Mouse (Mus musculus): ENCODE data around the gene Ccnt1.

The Ccnt1 gene

DNA sequence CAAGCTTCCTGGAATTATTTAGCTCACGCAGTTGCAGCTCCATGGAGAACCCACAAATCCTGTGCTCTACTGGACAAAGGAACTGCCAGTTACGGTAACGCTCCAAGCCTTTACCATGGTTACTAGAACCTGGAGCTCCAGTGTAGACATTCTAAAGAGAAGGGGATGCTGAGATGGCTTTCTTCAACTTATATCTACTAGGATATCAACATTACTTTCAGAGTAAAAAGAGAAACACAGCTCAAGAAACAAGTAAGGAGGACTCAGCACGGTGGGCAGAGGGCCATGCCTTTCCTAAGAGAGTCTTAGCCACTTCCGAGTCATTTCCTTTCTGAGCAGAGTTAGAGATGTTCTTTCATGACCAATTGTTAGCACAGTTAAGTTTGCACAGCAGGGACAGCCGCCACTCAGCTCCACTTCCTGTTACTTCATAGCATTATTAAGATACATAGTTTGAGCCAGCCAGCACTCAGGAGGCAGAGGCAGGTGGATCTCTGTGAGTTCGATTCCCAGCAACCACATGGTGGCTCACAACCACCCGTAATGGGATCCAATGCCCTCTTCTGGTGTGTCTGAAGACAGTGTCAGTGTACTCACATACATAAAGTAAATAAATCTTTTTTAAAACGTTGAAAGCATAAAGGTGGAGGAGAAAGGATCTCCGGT is at the start of gene Ccnt1, which contains the start of gene 4930415O20Rik:
Gene Ccnt1, minus strand, starts transcription at position 51 of the 666 bp plus-strand sequence.
Gene 4930415O20Rik, plus strand, starts transcription at position 132 of the 666 bp plus-strand sequence.
- no peak for DNase-seq (ENCODE audit: low spot score in 2 of 2)

GRCm38 (mm10) chr15:98617176-98617537 is 46.4 kb upstream of the Ccnt1 start:
- peak; percentile 80 to 86 for DNase-seq (ENCODE audit: low spot score in 2 of 2)

DNA sequence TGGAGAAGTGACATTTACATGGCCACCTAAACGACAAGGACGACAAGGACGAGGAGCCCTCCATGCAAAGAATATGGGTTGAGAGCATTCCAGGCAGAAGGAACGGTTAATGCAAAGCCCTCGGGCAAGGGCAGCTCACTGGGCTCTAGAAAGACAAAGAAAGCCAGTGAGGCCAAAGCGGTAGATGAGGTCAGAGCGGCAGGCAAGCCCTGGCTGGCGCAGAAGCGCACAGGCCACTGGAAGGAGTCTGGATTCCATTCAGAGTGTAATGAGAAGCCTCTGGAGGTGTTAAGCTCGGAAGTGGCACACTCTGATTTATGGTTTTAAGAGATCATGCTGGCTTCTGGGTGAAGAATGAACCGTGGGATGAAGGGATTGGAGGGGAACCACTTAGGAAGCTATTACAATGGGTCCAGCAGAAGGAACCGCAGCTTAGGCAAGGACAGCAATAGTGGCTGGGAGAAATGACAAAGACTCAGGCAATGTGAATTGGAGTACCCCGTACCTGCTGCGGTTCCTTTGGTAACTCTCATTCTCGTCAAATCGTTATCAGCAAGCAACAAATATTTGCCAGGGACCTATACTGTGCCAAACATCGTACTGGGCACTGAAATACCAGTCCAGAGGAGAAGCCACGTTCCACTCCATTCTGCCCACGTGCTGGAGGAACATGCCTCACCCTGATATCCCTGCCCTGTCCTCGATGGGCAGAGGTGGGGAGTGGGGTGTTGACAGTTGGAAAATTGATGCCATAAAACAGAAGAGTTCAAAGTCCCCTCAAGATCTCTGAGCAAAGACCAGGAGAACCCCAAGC is 45.8 kb upstream of the Ccnt1 start:
- no peak for DNase-seq (ENCODE audit: low spot score in 2 of 2)

DNA sequence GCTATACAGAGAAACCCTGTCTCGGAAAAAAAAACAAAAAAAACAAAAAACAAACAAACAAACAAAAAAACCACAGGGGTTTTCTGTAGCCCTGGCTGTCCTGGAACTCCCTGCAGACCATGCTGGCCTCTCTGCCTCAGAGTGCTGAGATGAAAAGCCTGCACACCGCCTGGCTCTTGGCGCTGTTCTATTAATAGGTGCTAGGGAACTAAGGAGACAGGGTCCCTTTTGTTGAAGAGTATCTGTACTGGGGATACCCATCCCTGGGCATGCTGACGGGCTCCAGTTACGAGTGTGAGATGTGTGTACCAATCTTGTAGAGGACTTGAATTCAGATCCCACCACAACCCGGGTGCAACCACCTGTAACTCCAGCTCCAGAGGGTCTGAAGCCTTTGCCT is 45.0 kb upstream of the Ccnt1 start:
- no peak for DNase-seq (ENCODE audit: low spot score in 2 of 2)

GRCm38 (mm10) chr15:98614971-98615370 is 44.2 kb upstream of the Ccnt1 start:
- no peak for DNase-seq (ENCODE audit: low spot score in 2 of 2)

DNA sequence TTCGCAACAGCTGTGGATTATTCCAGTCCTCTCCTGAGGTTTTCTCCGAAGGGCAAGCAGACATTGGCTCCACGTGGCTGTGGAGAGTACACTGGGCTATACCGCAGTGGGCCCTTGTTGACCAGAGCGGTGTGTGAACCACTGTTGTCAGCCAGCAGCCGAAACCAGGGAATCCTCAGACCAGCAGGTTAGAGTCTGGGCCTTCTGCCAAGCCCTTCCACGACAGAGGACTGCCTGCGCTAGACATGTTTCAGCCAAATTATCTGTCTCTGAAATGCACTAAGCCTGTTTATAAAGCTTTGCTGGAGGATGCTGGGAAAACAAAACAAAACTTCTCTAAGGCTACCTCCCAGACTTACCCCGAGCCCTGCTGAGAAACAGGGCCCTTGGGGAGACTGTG is 43.8 kb upstream of the Ccnt1 start:
- no peak for DNase-seq (ENCODE audit: low spot score in 2 of 2)

DNA sequence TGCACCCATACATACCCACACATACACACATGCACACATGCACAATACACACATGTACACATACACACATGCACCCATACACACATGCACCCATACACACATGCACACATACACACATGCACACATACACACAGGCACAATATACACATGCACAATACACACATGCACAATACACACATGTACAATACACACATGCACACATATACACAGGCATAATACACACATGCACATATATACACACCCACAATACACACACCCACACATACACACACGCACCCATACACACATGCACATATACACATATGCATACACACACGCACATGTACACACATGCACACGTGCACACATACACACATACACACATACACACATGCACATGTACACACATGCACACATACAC is 41.5 kb upstream of the Ccnt1 start:
- DNase-seq (ENCODE audit: low spot score in 2 of 2) = no peak

- no peak for DNase-seq (ENCODE audit: low spot score in 2 of 2)
Measured at GRCm38 (mm10) chr15:98610131-98610633, 39.5 kb upstream of the Ccnt1 start.

DNA sequence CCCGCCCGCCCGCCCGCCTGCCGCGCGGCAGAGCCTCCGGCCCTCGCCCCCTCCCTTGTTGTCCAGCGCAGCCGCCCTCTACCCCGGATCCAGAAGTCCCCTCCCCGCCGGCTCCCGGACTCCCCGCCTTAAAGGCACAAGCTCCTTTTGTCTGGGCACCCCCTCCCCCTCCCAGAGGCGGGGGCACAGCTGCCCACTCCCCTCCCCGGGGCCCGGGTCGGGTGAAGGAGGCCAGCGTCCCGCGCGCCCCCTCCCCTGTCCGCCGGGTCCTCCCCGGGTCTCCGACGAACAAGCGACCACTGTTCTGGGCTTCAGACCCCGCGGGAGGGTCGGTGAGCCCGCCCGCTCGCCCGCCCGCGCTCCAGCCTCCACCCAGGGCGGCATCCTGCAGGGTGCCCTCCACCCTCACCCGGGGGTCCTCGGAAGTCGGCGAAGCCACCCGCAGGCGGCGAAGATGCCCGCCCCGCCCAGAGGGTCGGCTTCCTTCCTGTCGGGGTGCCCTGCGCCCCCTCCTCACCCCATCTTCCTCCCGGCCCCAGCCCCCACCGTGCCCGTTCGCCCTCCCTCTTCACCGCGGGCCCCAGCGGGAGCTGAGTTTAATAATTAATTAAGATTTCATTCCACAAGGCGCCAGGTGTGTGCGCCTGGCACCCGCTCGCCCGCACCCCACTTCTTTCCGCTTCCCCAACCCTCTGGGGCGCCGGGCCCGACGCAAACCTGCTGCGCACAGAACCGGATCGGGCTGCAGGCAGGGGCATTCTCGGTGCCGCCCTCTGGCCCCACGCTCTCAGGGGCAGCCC is 38.8 kb upstream of the Ccnt1 start, which contains the start of gene Adcy6:
Gene Adcy6, minus strand, starts transcription at position 746 of the 800 bp plus-strand sequence.
- DNase-seq (ENCODE audit: low spot score in 2 of 2) = peak; percentile 60 to 71

DNA sequence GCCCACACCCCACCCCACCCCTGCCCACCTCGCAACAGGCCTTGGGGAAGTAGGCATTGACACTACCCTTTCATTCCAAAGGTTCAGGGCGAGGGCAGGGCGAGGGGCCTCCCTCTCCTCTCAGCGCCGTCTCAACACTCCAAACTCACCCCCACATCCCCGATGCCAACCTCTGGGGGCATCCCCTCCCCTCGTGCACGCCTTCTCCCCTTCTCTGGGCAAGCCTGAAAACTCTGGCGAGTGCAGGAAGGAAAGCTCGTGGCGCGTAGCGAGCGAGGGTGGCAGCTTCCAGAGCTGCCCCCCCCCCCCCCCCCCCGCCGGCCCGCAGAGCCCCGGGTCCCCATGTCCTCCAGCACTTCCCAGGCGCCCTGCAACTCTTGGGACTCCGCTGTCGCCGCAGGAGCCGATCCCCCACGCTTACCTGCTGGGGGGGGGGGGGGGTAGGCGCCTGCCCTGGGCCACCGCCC is 38.1 kb upstream of the Ccnt1 start:
- no peak for DNase-seq (ENCODE audit: low spot score in 2 of 2)

- no peak for DNase-seq (ENCODE audit: low spot score in 2 of 2)
Measured at GRCm38 (mm10) chr15:98608058-98608783, 37.5 kb upstream of the Ccnt1 start.

- no peak for DNase-seq (ENCODE audit: low spot score in 2 of 2)
Measured at GRCm38 (mm10) chr15:98607557-98607956, 36.8 kb upstream of the Ccnt1 start.

- no peak for DNase-seq (ENCODE audit: low spot score in 2 of 2)
Measured at GRCm38 (mm10) chr15:98606739-98607138, 36.0 kb upstream of the Ccnt1 start.

- no peak for DNase-seq (ENCODE audit: low spot score in 2 of 2)
Measured at GRCm38 (mm10) chr15:98606051-98606536, 35.4 kb upstream of the Ccnt1 start.

GRCm38 (mm10) chr15:98604041-98604575 is 33.4 kb upstream of the Ccnt1 start:
- DNase-seq (ENCODE audit: low spot score in 2 of 2) = no peak

- no peak for DNase-seq (ENCODE audit: low spot score in 2 of 2)
Measured at GRCm38 (mm10) chr15:98602921-98603458, 32.3 kb upstream of the Ccnt1 start.

DNA sequence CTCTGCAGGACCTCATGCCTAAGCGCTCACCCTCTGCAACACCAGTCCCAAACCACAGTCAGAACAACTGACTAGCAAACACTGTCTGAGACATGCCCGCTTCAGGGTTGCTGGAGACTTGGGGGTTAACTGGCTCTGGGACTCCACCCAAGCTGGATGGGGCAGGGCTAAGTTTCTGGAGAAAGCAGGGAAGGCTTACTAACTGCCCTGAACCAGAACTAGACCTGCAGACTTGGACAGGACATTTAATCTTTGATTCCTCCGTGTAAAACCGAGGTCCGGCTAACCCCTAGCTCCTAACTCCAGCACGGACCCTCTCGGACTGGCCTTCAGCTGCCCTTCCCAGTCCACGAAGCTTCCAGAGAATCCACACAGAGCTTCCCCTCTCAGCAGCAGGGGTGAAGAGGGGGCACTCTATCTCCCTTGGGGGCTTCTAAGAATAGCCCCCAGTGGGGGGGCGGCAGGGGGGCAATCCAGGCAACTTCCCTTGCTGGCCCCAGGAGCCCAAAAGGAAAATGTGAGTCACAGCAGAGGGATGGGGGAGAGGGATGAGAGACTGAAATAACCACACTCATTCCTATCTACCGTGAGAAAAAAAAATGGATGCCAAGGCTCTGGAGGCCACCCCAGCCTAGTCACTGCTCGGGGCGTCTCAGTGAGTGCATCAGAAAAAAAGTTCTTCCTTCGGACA is 31.6 kb upstream of the Ccnt1 start:
- DNase-seq (ENCODE audit: low spot score in 2 of 2) = no peak

GRCm38 (mm10) chr15:98601832-98602190 is 31.1 kb upstream of the Ccnt1 start:
- no peak for DNase-seq (ENCODE audit: low spot score in 2 of 2)

- no peak for DNase-seq (ENCODE audit: low spot score in 2 of 2)
Measured at GRCm38 (mm10) chr15:98600036-98600709, 29.4 kb upstream of the Ccnt1 start.
